In the genomic region with DNA sequence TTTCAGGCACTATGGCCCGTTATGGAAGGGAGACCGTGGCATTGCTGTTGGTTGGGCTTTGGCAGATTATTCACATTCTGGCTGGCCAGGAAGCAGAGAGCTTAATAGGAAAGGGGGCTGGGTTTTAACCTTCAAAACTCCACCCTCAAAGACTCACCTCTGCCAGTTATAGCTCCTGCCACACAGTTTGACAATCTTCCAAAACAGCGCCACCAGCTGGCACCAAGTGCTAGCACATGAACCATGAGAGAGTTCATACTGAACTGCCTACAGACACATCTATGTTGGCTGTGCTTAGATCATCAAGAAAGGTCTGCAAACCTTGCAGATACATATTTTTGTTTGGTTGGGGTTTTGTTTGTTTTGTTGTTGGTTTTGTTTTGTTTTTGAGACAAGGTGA, we compare ENCODE assay signal across 9 mouse cellular contexts. TPM values are rescaled to one million over a fixed set of nuclear protein-coding genes. Genes with fewer than 3 reads are reported as not detected.
DNase-seq lines count a peak whose midpoint lies in the region; ATAC-seq and TF ChIP-seq lines count a peak whose summit lies in the region.
"Had no signal": no experiment of that assay in that cellular context is flagged by ENCODE, and none has a peak within 500 bp of the region (broad histone marks: within the 10 kb centered on the region; RNA-seq: fewer than 3 reads in every experiment).

No protein-coding gene starts in this region.

- ATAC-seq in lung, embryonic 14.5 days (ENCODE audit: insufficient read depth): no peak

- H3K27me3 ChIP-seq in lung, embryonic 14.5 days (ENCODE audit: insufficient read depth, low read length): no peaks in the 10 kb centered on the region
- no peaks in the 10 kb centered on the region for H3K27me3 ChIP-seq in cerebellum, adult 2 months (ENCODE audit: control insufficient read depth, insufficient read depth, low read length)
- H3K27me3 ChIP-seq: liver, embryonic 13.5 days had no signal

- no peak overlapping the region for H3K27ac ChIP-seq in lung, embryonic 14.5 days (ENCODE audit: low read depth)
- H3K27ac ChIP-seq in cerebellum, adult 2 months (ENCODE audit: insufficient read depth, low read length): no peak overlapping the region; the same call in 1 of the 2 replicates
- H3K27ac ChIP-seq: liver, embryonic 13.5 days had no signal

- peak; percentile 49 for DNase-seq in adrenal gland, adult 2 months
- DNase-seq in adrenal gland, adult 8-10 months: no peak
- peak; percentile 25 for DNase-seq in lung, embryonic 14.5 days
- DNase-seq in lung, postnatal 14 days: no peak
- peak; percentile 27 to 31 for DNase-seq in cerebellum, adult 2 months
- peak; percentile 34 for DNase-seq in kidney, postnatal 14 days
- no peak for DNase-seq in frontal cortex, postnatal 25 days (ENCODE audit: low spot score in 2 of 2)
- DNase-seq in ovary, postnatal 36 days (ENCODE audit: low spot score): no peak
- DNase-seq: liver, embryonic 13.5 days had no signal

- TF ChIP-seq CTCF in lung, embryonic 14.5 days (IDR thresholded peaks at IDR 0.05; ENCODE audit: low read depth): peak; percentile 26; the same call in 1 of the 2 replicates
- peak; percentile 10; the same call in 1 of the 2 replicates for TF ChIP-seq CTCF in cerebellum, adult 2 months (IDR thresholded peaks at IDR 0.05; ENCODE audit: borderline replicate concordance, insufficient read depth, low read depth, low read length)

- H3K36me3 ChIP-seq in lung, embryonic 14.5 days (ENCODE audit: insufficient read depth): no peaks in the 10 kb centered on the region
- H3K36me3 ChIP-seq: liver, embryonic 13.5 days had no signal

- H3K4me1 ChIP-seq in lung, embryonic 14.5 days (ENCODE audit: insufficient read depth): no peaks in the 10 kb centered on the region
- H3K4me1 ChIP-seq in cerebellum, adult 2 months (ENCODE audit: control insufficient read depth, insufficient read depth, low read length): no peaks in the 10 kb centered on the region; the same call in 1 of the 2 replicates
- H3K4me1 ChIP-seq: liver, embryonic 13.5 days had no signal

- H3K9me3 ChIP-seq in lung, embryonic 14.5 days (ENCODE audit: low read depth, low read length): no peaks in the 10 kb centered on the region
- H3K9me3 ChIP-seq: liver, embryonic 13.5 days had no signal

- no peak overlapping the region for H3K4me2 ChIP-seq in lung, embryonic 14.5 days
- H3K4me2 ChIP-seq: liver, embryonic 13.5 days had no signal

- H3K9ac ChIP-seq in lung, embryonic 14.5 days: no peak overlapping the region
- H3K9ac ChIP-seq: liver, embryonic 13.5 days had no signal

- no peak overlapping the region for H3K4me3 ChIP-seq in lung, embryonic 14.5 days (ENCODE audit: low read depth, low read length)
- no peak overlapping the region for H3K4me3 ChIP-seq in cerebellum, adult 2 months (replicated peaks; ENCODE audit: insufficient read depth, low read depth, low read length)
- H3K4me3 ChIP-seq: liver, embryonic 13.5 days had no signal

- WGBS in lung, embryonic 14.5 days: 64% methylated on average over 3 of the region's 3 CpGs
- 67% methylated on average over 3 of the region's 3 CpGs for whole genome bisulfite sequencing in cerebellum, adult 2 months

- no peak for TF ChIP-seq POLR2A in cerebellum, adult 2 months (IDR thresholded peaks at IDR 0.05; ENCODE audit: borderline replicate concordance, insufficient read depth, low read length)

RNA-seq across cellular contexts. Expression of a gene that starts 28.7 kb away (rescaled TPM):
- 100 to 1,000 TPM; 155 to 192 TPM for total RNA-seq in adrenal gland, adult 2 months (2021)
- 15.6 and 34.5 TPM in 2 replicates for polyA plus RNA-seq in adrenal gland, adult 2 months (2012; rRNA removed)
- 100 to 1,000 TPM; 161 to 201 (median 178) TPM for total RNA-seq in adrenal gland, adult 8-10 months (2022)
- polyA plus RNA-seq in lung, embryonic 14.5 days (2014; fragmentation: Nextera tagmentation; extraction: Ambion mirVana): 179 and 184 TPM in 2 replicates
- polyA plus RNA-seq in cerebellum, adult 2 months (2012; rRNA removed): 48.4 and 53.9 TPM in 2 replicates

Comparison
In these comparisons a context has a peak if more than half of its experiments do, and no peak if none do; other contexts are left out.
1. DNase-seq: peak in adrenal gland, adult 2 months (single experiment), lung, embryonic 14.5 days (single experiment), cerebellum, adult 2 months (2 of 2) and kidney, postnatal 14 days (single experiment); none in adrenal gland, adult 8-10 months (single experiment), lung, postnatal 14 days (single experiment), frontal cortex, postnatal 25 days (0 of 2) and ovary, postnatal 36 days (single experiment).